Mouse (Mus musculus) cortical plate, adult 2 months (tissue): ENCODE results near the gene Dhx33.

Source experiments
- CTCF ChIP-seq: fragments of 200-500 bp; IDR thresholded peaks from 2 replicates; pipeline ENCODE4 v1.5.1; 2011; ENCODE audit warnings: mild to moderate bottlenecking, control low read depth, low read length; ENCODE audit not compliant: insufficient read depth; ENCODE audit errors: extremely low read depth
- POLR2A ChIP-seq: fragments of 200-500 bp; IDR thresholded peaks from 2 replicates; pipeline ENCODE4 v1.6.1; 2011; ENCODE audit warnings: mild to moderate bottlenecking, low read length, control low read depth; ENCODE audit not compliant: insufficient read depth; ENCODE audit errors: extremely low read depth

GRCm38 (mm10) chr11:71007831-71008230 is 3.6 kb upstream of the Dhx33 start:
- TF ChIP-seq CTCF (no peak), POLR2A (no peak)
